Mouse (Mus musculus): ENCODE measurements at regions not wholly inside any gene's neighbourhood (a gene's known extent, or its start where the extent isn't known, plus 50 kb on each side); places are given as distances from the start of the nearest gene placed in this dataset.

- H3K4me1 ChIP-seq (replicated peaks; ENCODE audit: low read depth, low read length) = peaks cover 50% of the 10 kb centered on the region
- no peak overlapping the region for H3K4me3 ChIP-seq (replicated peaks; ENCODE audit: low read length)
- no peaks in the 10 kb centered on the region for H3K9me3 ChIP-seq (ENCODE audit: low read length)
- peaks cover 27% of the 10 kb centered on the region for H3K27me3 ChIP-seq (ENCODE audit: insufficient read depth, low read length)
- H3K36me3 ChIP-seq (ENCODE audit: insufficient read depth, low read length) = no peaks in the 10 kb centered on the region
- TF ChIP-seq NANOG (IDR thresholded peaks at IDR 0.05; ENCODE audit: borderline replicate concordance, low read length) (no peak), CTCF (conservative IDR thresholded peaks at IDR 0.05; ENCODE audit: low read length) (no peak), POU5F1 (IDR thresholded peaks at IDR 0.05; ENCODE audit: borderline replicate concordance, low read length) (no peak)
Observed at GRCm38 (mm10) chr5:111555312-111555957, 138.3 kb downstream of the Mn1 start.

GRCm38 (mm10) chr5:111555981-111556380 lies 138.8 kb downstream of the Mn1 start:
- no peaks in the 10 kb centered on the region for H3K36me3 ChIP-seq (ENCODE audit: insufficient read depth, low read length)
- TF ChIP-seq CTCF (conservative IDR thresholded peaks at IDR 0.05; ENCODE audit: low read length) (no peak), NANOG (IDR thresholded peaks at IDR 0.05; ENCODE audit: borderline replicate concordance, low read length) (no peak), POU5F1 (IDR thresholded peaks at IDR 0.05; ENCODE audit: borderline replicate concordance, low read length) (no peak)
- H3K27me3 ChIP-seq (ENCODE audit: insufficient read depth, low read length) = peaks cover 24% of the 10 kb centered on the region

GRCm38 (mm10) chr5:111560432-111560831 lies 143.3 kb downstream of the Mn1 start:
- Histone ChIP-seq H3K36me3 (ENCODE audit: insufficient read depth, low read length) (no peaks in the 10 kb centered on the region), H3K4me1 (replicated peaks; ENCODE audit: low read depth, low read length) (peaks cover 43% of the 10 kb centered on the region), H3K4me3 (replicated peaks; ENCODE audit: low read length) (no peak overlapping the region), H3K9me3 (ENCODE audit: low read length) (no peaks in the 10 kb centered on the region), H3K27me3 (ENCODE audit: insufficient read depth, low read length) (peaks cover 14% of the 10 kb centered on the region)
- no peak for TF ChIP-seq NANOG (IDR thresholded peaks at IDR 0.05; ENCODE audit: borderline replicate concordance, low read length)
- TF ChIP-seq CTCF (conservative IDR thresholded peaks at IDR 0.05; ENCODE audit: low read length) = no peak
- TF ChIP-seq POU5F1 (IDR thresholded peaks at IDR 0.05; ENCODE audit: borderline replicate concordance, low read length) = no peak

More at GRCm38 (mm10) chr5:111555981-111556380, 138.8 kb downstream of the Mn1 start:
- H3K4me3 ChIP-seq (replicated peaks; ENCODE audit: low read length) = no peak overlapping the region
- H3K9me3 ChIP-seq (ENCODE audit: low read length) = no peaks in the 10 kb centered on the region
- H3K4me1 ChIP-seq (replicated peaks; ENCODE audit: low read depth, low read length) = peaks cover 52% of the 10 kb centered on the region

GRCm38 (mm10) chr5:111561301-111561700 lies 144.1 kb downstream of the Mn1 start:
- Histone ChIP-seq H3K4me1 (replicated peaks; ENCODE audit: low read depth, low read length) (peaks cover 34% of the 10 kb centered on the region), H3K9me3 (ENCODE audit: low read length) (no peaks in the 10 kb centered on the region), H3K27me3 (ENCODE audit: insufficient read depth, low read length) (peaks cover 12% of the 10 kb centered on the region; the same call in 1 of the 2 replicates)

GRCm38 (mm10) chr5:111570826-111571225 lies 153.7 kb downstream of the Mn1 start:
- Histone ChIP-seq H3K4me3 (replicated peaks; ENCODE audit: low read length) (no peak overlapping the region), H3K27me3 (ENCODE audit: insufficient read depth, low read length) (peaks cover 49% of the 10 kb centered on the region), H3K36me3 (ENCODE audit: insufficient read depth, low read length) (no peaks in the 10 kb centered on the region), H3K4me1 (replicated peaks; ENCODE audit: low read depth, low read length) (peaks cover 39% of the 10 kb centered on the region), H3K9me3 (ENCODE audit: low read length) (no peaks in the 10 kb centered on the region)
- TF ChIP-seq POU5F1 (IDR thresholded peaks at IDR 0.05; ENCODE audit: borderline replicate concordance, low read length) (no peak), CTCF (conservative IDR thresholded peaks at IDR 0.05; ENCODE audit: low read length) (no peak)

More at GRCm38 (mm10) chr5:111561301-111561700, 144.1 kb downstream of the Mn1 start:
- H3K36me3 ChIP-seq (ENCODE audit: insufficient read depth, low read length) = no peaks in the 10 kb centered on the region
- TF ChIP-seq POU5F1 (IDR thresholded peaks at IDR 0.05; ENCODE audit: borderline replicate concordance, low read length) (no peak), NANOG (IDR thresholded peaks at IDR 0.05; ENCODE audit: borderline replicate concordance, low read length) (no peak), CTCF (conservative IDR thresholded peaks at IDR 0.05; ENCODE audit: low read length) (no peak)
- H3K4me3 ChIP-seq (replicated peaks; ENCODE audit: low read length) = no peak overlapping the region

- TF ChIP-seq CTCF (conservative IDR thresholded peaks at IDR 0.05; ENCODE audit: low read length) (no peak), NANOG (IDR thresholded peaks at IDR 0.05; ENCODE audit: borderline replicate concordance, low read length) (no peak), POU5F1 (IDR thresholded peaks at IDR 0.05; ENCODE audit: borderline replicate concordance, low read length) (no peak)
- H3K4me3 ChIP-seq (replicated peaks; ENCODE audit: low read length) = no peak overlapping the region; the same call in 1 of the 2 replicates
- no peaks in the 10 kb centered on the region for H3K36me3 ChIP-seq (ENCODE audit: insufficient read depth, low read length)
Observed at GRCm38 (mm10) chr5:111573265-111573873, 156.2 kb downstream of the Mn1 start.

GRCm38 (mm10) chr5:111574219-111574840 lies 157.2 kb downstream of the Mn1 start:
- Histone ChIP-seq H3K9me3 (ENCODE audit: low read length) (no peaks in the 10 kb centered on the region), H3K27me3 (ENCODE audit: insufficient read depth, low read length) (peaks cover 44% of the 10 kb centered on the region), H3K36me3 (ENCODE audit: insufficient read depth, low read length) (no peaks in the 10 kb centered on the region), H3K4me3 (replicated peaks; ENCODE audit: low read length) (no peak overlapping the region), H3K4me1 (replicated peaks; ENCODE audit: low read depth, low read length) (peaks cover 69% of the 10 kb centered on the region)
- no peak for TF ChIP-seq NANOG (IDR thresholded peaks at IDR 0.05; ENCODE audit: borderline replicate concordance, low read length)
- no peak for TF ChIP-seq POU5F1 (IDR thresholded peaks at IDR 0.05; ENCODE audit: borderline replicate concordance, low read length)
- no peak for TF ChIP-seq CTCF (conservative IDR thresholded peaks at IDR 0.05; ENCODE audit: low read length)

More at GRCm38 (mm10) chr5:111573265-111573873, 156.2 kb downstream of the Mn1 start:
- peaks cover 60% of the 10 kb centered on the region for H3K4me1 ChIP-seq (replicated peaks; ENCODE audit: low read depth, low read length)
- H3K27me3 ChIP-seq (ENCODE audit: insufficient read depth, low read length) = peaks cover 47% of the 10 kb centered on the region
- no peaks in the 10 kb centered on the region for H3K9me3 ChIP-seq (ENCODE audit: low read length)

GRCm38 (mm10) chr5:111575376-111575775 lies 158.2 kb downstream of the Mn1 start:
- no peaks in the 10 kb centered on the region for H3K9me3 ChIP-seq (ENCODE audit: low read length)
- no peaks in the 10 kb centered on the region for H3K36me3 ChIP-seq (ENCODE audit: insufficient read depth, low read length)
- H3K4me3 ChIP-seq (replicated peaks; ENCODE audit: low read length) = no peak overlapping the region
- no peak for TF ChIP-seq CTCF (conservative IDR thresholded peaks at IDR 0.05; ENCODE audit: low read length)
- no peak for TF ChIP-seq POU5F1 (IDR thresholded peaks at IDR 0.05; ENCODE audit: borderline replicate concordance, low read length)
- TF ChIP-seq NANOG (IDR thresholded peaks at IDR 0.05; ENCODE audit: borderline replicate concordance, low read length) = no peak
- H3K4me1 ChIP-seq (replicated peaks; ENCODE audit: low read depth, low read length) = peaks cover 74% of the 10 kb centered on the region
- H3K27me3 ChIP-seq (ENCODE audit: insufficient read depth, low read length) = peaks cover 34% of the 10 kb centered on the region
